Mouse (Mus musculus) ovary, adult 2 months (tissue): ENCODE measurements around the gene Vmn2r11. TPM values are rescaled to one million over a fixed set of nuclear protein-coding genes. Genes with fewer than 3 reads are reported as not detected.

Source experiments
- polyA plus RNA-seq: library from polyadenylated mRNA; depleted of rRNA; stranded (reverse); fragments of >200 nt; gene quantifications from 2 replicates; pipeline ENCODE4 v1.2.3, GENCODE M21; 2012; rRNA removed

The Vmn2r11 gene
- not detected in 2 replicates for polyA plus RNA-seq

GRCm38 (mm10) chr5:109059469-109059868 is at the start of gene Vmn2r11:
Gene Vmn2r11 (minus strand): TSS chr5:109059569.

DNA sequence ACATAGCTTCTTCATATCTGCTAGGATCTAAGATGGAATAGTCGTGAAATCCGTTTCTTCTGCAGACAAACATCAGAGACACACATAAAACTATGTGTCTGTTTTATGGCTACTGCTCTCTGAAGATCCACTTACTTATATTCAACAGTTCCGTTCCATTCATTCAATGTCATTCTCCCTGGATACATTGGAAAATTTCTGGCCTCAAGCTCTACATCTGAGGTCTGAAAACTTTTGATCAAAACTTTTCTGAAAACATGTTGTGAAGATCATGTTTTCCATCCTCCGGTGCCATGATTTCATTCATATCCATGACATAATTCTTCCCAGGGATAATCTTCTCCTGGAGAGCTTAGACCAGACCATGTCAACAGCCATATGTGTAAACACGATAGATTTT is 38.5 kb upstream of the Vmn2r11 start, which contains the start of gene Vmn2r12:
Gene Vmn2r12 (minus strand): TSS at position 101 of the 400 bp plus-strand sequence.

GRCm38 (mm10) chr5:109006427-109006826 is 52.9 kb downstream of the Vmn2r11 start, which contains the start of gene Vmn2r10:
Gene Vmn2r10 (minus strand): TSS chr5:109006527.

Other genes with a start within 250 kb of the Vmn2r11 start
- gene Vmn2r9, start 207.0 kb downstream of the Vmn2r11 start, polyA plus RNA-seq: not detected in 2 replicates
- not detected in 2 replicates for gene Vmn2r10, start 53.0 kb downstream of the Vmn2r11 start, polyA plus RNA-seq
- not detected in 2 replicates for gene Vmn2r12, start 38.4 kb upstream of the Vmn2r11 start, polyA plus RNA-seq
- gene Vmn2r13, start 132.6 kb upstream of the Vmn2r11 start, polyA plus RNA-seq: not detected in 2 replicates
- gene Vmn2r14, start 165.1 kb upstream of the Vmn2r11 start, polyA plus RNA-seq: not detected in 2 replicates
- not detected in 2 replicates for gene Vmn2r15, start 238.1 kb upstream of the Vmn2r11 start, polyA plus RNA-seq